Mouse (Mus musculus) urinary bladder, postnatal 0 days (tissue): Measurements from ENCODE around the gene Rsbn1. TPM values are rescaled to one million over a fixed set of nuclear protein-coding genes. Genes with fewer than 3 reads are reported as not detected.

ENCODE experiments used
- polyA plus RNA-seq: library from polyadenylated mRNA; unstranded; fragments of >200 nt; fragmentation: Nextera tagmentation; extraction: Ambion mirVana; gene quantifications from 2 replicates; pipeline ENCODE4 v1.2.1, GENCODE M21; 2015

Rsbn1 gene
- polyA plus RNA-seq, result 4.8 and 5.3 TPM in 2 replicates

DNA sequence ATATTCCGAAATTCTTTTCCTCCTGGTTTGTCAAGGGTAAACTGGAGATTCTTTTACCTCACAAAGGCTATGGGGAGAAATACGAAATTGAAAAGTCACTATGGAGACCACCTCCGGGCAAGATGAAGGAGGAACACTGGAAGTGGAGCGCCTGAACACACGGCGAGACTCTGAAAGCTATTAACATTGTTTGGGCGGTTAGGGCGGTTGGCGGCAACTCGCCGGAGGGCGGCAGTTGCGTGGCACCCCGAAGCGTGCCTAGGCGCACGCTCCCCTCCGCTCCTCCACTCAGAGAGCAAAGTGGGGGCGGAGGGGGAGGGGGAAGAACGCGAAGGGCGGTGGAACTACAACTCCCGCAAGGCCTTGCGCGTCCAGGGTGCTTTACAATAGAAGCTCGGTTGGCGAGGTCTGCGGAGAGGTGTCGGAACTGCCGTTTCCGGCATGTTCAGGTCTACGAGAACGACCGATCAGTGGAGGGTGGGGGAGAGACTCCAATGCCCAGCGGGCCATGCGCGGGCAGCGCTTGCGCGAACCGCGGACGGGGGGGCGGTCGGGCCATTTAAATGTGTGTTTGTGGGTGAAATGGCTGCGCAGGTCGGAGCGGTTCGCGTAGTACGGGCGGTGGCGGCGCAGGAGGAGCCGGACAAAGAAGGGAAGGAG is at the start of gene Rsbn1:
TSS of gene Rsbn1 (plus strand) at position 111 of the 660 bp plus-strand sequence.

DNA sequence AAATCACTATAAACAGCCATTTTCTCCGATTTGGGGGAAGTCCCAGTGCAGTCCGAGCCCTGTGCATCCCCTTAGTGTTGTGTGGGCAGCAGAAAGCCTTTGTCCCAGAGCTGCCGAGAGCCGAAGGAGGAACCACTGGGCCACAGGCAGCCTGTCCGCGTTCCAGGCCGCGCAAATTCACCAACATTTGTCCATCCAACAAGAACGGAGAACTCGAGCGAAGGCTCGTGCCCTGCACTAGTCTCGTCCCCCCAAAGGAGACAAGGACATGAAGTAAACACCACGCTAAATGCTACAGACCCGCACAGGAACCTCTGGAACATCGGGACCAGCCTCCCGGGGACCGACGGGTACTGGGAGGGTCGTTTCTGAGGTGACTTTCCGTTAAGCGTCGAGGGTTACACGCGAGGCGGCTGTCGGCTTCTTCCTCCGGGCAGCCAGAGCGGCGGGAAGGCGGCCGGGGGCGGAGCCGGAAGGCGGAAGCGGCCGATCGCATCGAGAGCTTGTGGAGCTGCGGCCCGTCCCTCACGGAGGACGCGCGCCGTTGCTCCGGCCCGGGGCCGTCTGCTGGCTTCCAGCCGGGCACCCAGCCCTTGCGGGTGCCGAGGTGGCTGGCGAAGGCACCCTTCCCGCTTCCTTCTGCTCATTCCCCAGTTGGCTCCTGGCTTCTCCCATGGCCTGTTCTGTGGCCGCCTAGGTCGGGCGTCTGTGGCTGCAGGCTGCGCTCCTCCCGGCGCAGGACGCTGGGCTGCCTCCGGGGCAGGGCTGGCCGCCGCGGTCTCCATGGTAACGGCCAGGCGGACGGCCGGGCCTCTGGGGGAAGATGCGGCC is 54.2 kb downstream of the Rsbn1 start, which contains the start of gene Phtf1:
TSS of gene Phtf1 (plus strand) at position 250 of the 831 bp plus-strand sequence.

Other genes starting within 250 kb of the Rsbn1 start
- gene Olfml3, start 176.1 kb upstream of the Rsbn1 start, polyA plus RNA-seq, result 31.1 and 31.7 TPM in 2 replicates
- gene Gm10964, start 174.8 kb upstream of the Rsbn1 start, polyA plus RNA-seq, result not detected in 2 replicates
- 6.4 and 6.9 TPM in 2 replicates for gene Hipk1, start 122.6 kb upstream of the Rsbn1 start, polyA plus RNA-seq
- gene Dclre1b, start 104.7 kb upstream of the Rsbn1 start, polyA plus RNA-seq, result 12.6 and 15.9 TPM in 2 replicates
- gene Ap4b1, start 104.6 kb upstream of the Rsbn1 start, polyA plus RNA-seq, result 13.3 and 14.0 TPM in 2 replicates
- gene Gm43064, start 104.5 kb upstream of the Rsbn1 start, polyA plus RNA-seq, result 0.07 and 0.15 TPM in 2 replicates
- gene Bcl2l15, start 81.5 kb upstream of the Rsbn1 start, polyA plus RNA-seq, result not detected in 2 replicates
- 0.49 and 0.53 TPM in 2 replicates for gene Ptpn22, start 54.3 kb upstream of the Rsbn1 start, polyA plus RNA-seq
- 10.3 and 12.5 TPM in 2 replicates for gene Phtf1, start 54.0 kb downstream of the Rsbn1 start, polyA plus RNA-seq